Mouse (Mus musculus): ENCODE measurements around the gene Klhdc3.

The Klhdc3 gene

DNA sequence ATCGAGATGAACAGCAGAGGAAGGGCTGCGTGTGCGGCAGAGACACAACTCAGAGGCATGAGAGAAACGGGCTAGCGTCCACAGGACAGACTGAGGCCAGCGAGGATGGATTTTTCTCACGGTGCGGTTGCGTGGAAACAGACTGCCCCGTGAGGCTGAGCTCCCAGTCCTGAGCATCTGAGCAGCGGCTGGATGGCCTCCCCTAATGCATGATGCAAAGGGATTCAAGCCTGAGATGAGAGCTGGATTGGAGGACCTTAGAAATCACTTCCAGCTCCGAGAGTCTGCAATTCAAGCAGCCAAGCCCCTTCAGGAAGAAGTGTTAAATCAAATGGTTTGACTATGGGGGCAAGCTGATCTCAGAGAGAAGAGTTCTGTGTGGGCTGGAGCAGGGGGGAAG is 20.8 kb upstream of the Klhdc3 start:
- DNase-seq, result no peak

DNA sequence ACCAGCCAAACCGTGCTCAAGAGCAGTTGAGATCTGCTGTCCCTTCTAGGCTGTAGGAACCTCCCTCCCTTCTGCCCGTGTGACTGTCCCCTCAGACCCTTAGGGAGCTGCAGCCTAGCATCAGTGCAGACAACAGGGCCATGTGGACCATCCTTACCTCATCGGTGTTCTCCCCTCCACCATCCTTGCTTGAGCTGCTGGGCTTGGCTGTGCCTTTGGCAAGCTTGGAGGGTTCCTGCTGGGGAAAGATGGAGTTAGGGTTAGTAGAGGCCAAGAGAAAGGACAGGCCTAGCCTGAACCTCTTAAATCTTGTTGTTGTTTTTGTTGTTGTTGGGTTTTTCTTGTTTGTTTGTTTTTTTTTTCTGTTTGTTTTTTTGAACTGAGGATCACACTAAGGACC is 19.2 kb upstream of the Klhdc3 start:
- no peak for DNase-seq

DNA sequence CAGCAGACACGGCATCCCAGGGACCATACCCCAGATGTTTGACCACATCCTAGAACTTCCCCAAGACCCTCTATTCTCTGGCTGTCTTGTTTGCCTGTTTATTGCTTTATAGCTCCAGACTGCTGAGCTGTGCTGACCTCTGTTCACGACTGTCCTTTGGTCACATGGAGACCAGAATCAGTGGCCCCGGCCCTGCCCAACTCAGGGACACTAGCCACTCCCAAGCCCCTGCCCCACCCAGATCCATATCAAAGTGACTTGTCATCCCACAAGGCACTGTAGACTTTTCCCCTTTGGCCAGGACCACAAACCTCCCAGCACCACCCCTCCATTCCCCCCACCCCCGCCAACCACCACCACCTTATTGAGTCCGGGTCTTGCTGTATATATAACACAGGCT is 18.5 kb upstream of the Klhdc3 start:
- no peak for DNase-seq

DNA sequence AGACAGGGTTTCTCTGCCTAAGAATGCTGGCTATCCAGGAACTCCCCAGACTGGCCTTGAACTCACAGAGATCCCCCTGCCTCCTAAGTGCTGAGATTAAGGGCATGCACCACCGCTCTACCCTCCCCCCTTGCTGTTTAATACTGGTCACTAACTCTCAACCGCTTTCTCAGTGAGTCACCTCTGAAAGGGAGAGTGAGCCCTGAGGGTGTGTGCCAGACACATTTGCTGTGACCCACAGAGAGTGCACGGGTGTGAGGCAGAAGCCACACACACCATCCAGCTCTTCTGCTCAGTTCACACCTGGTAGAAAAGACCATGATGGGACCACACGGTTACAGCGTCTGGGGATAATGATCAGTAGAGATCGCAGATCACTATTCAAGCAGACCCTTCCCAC is 17.8 kb upstream of the Klhdc3 start:
- no peak for DNase-seq

DNA sequence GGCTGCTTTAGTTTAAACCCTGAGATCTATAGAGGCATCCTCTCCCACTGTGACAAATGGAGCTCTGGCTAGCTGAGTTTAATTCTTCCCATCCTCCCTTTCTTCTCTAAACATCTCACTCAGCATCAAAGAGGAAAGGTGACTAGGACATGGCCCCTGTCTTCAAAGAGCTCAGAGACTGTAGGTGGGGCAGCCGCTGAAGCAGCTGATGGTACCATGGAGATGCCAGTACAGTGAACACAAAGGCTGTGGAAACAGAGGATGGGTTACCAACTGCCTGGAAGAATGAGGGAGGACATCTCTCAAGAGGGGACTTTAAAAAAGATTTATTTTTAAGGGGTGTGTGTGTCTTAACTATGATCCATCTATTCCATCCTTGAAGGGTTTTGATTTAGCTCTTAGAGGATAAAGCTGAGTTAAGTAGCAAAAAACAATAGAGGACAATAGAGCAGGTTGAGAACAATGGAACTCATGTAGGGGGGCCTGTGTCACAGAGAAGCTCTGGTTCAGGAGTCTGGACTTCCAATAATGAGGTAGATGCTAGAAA is 13.9 kb upstream of the Klhdc3 start:
- DNase-seq, result no peak

DNA sequence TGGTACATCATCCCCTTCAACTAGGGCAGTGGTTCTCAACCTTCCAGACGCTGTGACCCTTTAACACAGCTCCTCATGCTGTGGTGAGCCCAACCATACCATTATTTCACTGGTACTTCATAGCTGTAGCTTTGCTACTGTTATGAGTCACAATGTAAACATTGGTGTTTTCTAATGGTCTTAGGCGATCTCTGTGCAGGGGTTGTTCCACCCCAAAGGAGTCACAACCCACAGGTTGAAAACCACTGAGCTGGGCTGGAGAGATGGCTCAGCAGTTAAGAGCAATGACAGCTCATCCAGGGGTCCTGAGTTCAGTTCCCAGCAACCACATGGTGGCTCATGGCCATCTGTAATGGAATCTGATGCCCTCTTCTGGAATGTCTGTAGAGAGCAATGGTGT is 10.7 kb upstream of the Klhdc3 start:
- no peak for DNase-seq

DNA sequence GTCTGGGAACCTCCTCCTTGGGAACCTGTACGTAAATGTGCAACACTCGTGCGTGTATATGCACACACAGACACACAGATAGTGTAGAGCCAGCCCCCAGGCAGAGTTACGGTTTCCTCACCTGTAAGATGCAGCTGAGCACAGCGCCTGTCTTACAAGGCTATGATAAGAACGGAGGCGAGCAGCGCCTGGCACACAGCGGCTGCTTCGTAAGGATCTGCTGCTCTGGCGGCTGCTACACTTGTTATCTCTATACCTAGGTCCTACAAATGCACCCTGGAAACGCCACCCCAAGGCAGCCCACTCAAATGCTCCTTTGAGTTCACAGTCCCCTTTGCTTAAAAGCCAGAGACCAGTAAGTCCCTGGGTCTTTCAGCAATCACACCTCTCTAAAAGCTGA is 10.0 kb upstream of the Klhdc3 start:
- no peak for DNase-seq

DNA sequence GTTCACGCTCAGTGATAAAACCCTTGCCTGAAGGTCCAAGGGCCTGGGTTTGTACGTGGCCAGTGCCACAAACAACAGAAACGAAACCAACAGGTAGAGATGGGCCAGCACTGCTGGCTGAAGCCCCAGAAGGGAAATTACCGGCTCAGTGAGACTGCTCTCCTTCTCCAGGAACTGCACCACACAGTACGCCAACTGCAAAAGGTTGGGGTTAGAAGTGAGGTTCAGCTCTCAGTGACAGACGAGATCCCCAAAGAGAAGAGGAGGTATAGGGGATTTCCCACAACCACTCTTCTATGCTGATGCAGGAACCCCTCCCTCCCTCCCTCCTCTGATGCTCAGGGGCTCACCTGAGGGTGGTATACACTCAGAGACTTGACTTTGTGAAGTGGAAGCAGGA is 5.2 kb upstream of the Klhdc3 start:
- DNase-seq, result no peak

DNA sequence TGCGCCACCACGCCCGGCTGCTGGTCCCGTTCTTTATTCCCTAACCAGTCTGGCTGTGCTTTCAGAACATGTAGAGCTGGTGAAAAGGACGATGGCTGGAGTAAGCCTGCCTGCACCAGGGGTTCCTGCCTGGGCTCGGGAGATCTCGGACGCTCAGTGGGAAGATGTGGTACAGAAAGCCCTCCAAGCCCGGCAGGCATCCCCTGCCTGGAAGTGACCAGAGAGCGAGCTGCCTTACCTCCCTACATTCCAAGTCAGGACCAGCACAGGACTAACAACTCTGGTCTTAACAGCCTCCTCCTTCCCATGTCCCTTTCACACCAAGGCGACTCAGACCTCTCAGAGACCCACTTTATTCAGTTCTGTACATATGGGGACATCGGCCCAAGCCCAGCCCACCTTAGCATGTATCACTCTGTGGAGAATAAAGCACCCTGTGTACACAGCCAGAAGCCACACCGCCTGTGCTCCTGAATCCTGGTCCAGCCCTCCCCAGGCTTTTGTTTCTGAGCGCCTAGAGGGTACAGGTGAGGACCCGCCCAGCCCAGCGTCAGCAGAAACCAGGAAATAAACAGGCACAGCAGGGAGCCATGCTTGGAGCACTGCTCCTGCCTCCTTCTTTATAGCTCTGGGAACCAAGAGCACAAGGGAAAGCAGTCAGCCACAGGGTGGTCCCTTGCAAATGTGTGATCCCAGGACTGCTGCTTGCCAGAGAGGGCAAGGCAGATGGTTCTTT is 2.1 kb upstream of the Klhdc3 start:
- DNase-seq, result no peak

DNA sequence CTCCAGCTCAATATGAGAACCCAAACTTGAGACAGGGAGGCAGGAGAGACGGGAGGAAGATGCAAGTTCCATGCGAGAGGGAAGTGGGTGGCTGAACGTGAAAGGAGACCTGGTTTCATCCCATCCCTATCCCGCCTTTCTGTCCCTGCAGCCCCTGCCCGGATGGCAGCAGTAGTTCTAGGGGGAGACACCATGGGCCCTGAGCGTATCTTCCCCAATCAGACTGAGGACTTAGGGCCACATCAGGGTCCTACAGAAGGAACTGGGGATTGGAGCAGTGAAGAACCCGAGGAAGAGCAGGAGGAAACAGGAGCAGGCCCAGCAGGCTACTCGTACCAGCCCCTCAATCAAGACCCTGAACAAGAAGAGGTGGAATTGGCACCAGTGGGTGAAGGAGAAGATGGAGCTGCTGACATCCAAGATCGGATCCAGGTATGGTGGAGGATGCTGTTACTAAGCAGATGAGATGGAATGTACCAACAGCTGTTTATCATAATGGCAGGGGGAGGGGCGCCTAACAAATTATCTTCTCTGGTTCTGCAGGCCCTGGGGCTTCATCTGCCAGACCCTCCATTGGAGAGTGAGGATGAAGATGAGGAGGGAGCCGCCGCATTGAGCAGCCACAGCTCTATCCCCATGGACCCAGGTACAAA is 878 bp upstream of the Klhdc3 start:
- no peak for DNase-seq

DNA sequence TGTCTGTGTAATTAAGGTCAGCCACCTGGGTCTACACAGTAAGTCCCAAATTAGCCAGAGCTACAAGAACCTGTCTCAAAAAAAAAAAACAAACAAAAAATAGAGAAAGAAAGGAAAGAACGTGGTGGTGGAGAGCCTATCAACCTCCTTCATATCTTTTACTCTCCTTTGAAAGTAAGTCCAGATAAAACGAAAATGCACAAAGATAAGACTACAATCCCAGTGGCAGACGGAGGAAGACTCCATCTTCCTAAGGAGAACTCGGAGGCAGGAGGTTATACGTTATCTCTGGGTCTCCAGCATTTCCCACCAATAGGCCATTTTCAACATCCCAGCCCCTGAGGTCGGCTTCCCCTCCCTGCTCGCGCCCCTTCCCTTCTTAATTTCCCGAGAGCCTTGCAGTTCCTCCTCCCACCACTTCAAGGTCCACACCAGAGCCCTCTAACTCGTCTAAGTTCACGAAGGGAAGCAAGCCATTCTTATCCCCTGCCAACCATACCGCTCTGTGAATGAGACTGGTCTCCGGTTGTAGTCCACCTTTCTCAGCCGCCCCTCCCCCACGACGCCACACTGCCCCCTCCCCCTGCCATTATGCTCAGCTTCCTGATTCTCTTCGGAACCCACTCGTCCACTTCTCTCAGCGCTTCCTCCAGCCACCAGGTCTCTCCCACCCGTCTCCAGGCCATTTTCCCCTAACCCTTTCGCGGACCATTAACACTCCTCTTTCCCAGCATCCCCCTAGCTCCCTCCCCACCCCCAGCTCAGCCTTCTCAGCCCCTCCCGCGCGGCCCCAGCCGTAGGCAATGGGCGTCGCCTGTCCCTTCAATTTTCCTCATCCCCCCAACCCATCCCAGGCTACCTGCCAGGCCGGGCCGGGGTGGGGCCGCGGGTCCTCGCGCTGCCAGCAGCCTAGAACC is 613 bp downstream of the Klhdc3 start:
- peak; percentile 74 for DNase-seq

DNA sequence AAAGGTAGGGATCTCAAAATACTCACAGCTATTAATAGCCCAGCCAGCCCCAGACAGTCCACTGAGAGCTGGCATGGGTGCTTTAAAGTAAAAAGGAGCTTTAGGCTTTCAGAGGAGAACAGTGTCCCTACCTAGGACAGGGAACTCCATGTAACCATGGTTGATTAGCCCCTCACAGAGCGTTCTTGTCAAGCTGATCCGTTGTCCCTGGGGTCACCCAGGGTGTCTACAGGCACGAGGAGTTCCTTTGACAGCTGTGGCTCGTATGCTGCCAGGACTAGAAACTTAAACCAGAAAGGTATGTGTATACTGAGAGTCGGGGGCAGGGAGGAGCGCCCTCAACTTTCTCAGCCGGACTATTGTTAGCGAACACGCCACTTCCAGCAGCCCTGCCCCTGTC is 1.8 kb downstream of the Klhdc3 start:
- DNase-seq, result no peak

DNA sequence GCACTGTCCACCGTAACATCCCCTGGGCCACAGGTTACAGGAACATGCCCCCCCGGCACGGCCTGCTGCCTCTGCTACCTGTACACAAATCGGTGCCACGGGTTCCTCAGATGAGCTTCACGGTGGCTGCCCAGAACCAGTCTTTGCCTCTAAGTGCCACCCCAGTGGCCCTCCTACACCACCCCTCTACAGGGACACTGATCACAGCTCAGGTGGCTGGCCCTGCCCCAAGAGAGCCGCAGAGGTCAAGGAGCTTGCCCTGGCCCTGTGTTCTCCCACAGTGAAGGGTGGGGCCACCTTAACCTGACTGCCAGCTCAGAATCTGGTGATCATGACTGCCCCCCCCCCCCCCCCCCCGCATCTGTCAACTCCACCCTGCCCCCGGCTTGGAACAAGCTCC is 2.3 kb downstream of the Klhdc3 start, which contains the start of gene Mea1:
TSS of gene Mea1 (plus strand) at position 378 of the 400 bp plus-strand sequence.
- no peak for DNase-seq

DNA sequence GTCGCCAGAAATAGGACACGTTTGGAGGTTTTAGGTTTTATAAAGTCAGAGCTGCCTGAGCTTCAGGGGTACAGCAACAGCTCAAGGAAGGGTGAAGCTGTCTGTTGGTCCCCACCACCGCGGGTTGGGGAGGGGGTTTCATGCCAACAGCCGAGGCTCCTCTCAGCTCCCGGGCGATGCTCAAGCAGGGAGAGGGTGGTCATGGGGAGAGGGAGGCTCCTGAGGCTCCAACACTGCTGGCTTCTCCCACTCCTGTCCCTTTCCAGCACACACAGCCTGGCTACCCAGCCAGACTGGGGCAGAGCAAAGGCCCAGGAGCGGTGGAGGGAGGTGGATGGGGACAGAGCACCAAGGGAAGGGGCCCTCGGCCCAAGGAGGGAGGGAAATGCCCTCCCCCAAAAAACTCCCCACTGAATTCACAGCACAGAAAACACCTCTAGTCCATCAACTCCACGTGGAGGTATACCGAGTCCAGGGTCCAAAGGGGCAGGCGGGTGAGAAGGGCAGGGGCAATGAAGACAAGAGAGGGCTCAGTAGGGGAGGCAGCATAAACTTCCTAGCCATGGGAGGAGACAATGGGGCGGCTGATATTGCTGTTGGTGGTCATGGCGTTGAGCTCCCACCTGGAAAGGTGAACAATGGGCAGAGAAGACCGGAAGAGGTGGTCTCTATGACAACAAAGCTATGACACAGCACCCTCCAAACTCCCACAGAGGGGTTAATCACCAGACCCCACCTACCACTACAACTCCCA is 6.0 kb downstream of the Klhdc3 start:
- DNase-seq, result no peak

DNA sequence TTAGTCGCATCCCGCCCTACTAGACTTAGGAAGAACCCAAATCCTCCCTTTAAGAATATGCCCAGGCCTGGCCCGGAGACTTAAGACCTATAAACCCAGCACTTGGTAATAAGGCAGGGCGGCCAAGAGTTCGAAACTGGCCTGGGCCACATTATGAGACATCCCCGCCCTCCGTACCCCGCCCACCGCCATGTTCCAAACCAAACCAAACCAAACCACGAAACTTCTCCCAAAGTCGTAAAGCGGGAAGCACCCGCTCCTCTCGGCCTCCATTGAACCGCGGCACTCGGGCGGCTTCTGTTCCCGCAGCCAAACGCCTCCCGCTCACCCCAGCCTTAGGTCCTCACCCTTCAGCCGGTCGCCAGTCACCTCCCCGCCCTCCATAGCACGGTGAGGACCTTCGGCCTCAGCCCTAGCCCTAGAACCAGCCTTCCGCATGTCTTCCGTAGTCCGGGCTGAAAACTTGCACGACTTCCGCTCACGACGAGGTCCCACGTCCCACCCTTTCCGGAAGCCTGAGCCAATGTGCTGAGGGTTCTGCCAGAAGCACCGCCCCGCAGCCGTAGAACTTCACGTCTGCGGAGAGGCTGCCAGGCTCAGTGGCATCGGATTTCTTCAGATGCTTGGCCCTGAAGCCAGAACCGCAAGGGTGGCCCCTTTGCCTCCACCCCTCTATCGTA is 6.7 kb downstream of the Klhdc3 start, which contains the start of gene Rrp36:
TSS of gene Rrp36 (minus strand) at position 503 of the 680 bp plus-strand sequence.
- peak; percentile 85 for DNase-seq

DNA sequence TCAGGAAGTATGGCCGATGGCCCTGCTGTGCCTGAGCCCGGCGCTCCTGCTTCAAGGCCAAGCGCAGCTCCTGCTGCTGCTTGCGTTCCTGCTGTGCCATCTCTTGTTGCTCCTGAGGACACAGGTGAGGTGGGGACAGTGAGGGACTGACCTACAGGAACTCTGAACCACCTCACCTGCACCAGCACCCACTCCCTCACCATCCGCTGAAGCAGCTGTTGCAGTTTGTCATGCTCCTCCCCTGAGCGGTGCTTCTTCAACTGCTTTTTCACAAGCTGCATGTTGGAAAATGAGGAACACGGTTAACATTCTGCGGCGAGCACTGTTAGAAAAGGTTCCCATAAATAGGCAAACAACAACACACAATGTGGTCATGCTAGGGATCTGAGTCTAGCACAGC is 10.8 kb downstream of the Klhdc3 start:
- no peak for DNase-seq

DNA sequence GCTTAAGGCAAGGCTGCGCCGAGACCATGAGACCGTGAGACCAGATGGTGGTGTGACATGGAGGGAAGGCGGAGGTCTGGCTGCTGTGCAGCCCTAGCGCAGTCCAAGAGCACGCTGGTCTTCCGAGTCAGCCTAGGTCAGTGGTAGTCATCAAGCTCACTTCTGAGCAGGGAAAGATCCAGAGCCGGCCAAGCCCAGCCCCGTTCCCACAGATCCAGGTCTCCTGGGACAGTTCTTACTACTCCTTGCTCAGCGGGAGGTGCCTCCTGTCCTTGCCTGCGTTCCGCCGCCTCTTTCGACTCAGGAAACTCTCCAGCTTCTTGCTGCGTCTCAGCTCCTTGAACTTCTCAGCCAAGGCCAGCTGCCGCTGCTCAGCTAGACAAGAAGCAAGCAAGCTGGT is 13.0 kb downstream of the Klhdc3 start:
- no peak for DNase-seq

DNA sequence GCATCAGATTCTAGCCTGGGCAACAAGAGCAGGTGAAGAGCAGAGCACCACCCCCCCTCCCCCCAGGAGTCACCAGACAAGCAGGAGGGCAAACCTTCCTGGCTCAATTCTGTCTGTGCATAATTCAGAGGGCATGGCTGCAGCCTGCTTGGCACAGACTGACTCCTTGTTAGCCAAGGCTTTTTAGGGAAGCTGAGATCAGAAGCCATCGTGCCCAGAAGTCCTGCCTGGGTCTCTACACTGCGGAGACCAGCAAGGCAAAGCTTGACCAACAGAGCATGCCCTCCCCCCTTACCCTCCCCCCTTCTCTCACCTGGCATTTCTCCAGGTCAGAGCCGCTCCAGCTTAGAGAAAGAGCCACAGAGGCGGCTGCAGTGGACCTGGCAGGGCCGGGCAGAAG is 18.0 kb downstream of the Klhdc3 start:
- no peak for DNase-seq

DNA sequence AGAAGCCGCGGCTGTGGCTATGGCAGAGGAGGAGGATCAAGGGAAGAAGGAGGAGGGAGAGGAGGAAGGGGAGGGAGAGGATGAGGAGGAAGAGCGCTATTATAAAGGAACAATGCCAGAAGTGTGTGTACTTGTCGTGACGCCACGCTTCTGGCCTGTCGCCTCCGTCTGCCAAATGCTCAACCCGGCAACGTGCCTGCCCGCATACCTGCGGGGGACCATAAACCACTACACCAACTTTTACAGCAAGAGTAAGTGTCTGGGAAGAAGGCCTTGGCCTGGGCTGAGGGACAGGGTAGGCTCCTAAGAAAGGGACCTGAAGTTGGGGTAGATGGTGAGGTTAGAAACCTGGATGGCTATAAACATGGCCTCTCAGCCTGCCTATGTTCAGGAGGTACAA is 18.7 kb downstream of the Klhdc3 start:
- DNase-seq, result no peak

DNA sequence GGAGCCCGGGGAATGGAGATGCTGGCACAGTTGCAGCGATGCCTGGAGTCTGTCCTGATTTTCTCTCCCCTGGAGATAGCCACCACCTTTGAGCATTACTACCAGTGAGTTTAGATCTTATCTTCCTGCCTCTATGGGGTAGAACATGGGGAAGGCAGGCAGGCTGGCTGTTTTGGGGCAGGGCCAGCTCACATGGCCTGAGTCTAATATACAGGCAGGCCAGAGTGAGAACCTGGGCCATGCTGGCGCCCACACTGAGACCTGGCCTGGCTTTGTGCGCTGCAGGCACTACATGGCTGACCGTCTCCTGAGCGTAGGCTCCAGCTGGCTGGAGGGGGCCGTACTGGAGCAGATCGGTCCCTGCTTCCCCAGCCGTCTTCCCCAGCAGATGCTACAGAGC is 19.4 kb downstream of the Klhdc3 start:
- DNase-seq, result no peak

DNA sequence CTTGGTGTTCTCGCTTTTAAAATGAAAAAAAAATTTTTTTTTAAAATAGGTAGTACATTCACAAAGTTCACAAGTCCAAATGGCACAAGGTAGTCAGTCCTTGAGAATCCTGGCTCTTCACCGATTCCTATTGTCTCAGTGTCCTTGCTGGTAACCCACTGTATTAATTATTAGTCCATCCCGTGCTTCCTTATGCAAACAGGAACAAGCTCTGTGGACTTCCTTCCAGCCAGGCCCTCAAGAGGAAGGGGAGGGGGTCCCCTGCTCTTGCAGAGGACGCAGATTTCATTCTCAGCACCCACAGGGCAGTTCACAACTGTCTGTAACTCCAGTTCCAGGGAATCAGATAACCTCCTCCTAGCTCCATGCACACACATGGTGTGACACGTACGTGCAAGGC is 24.7 kb downstream of the Klhdc3 start:
- DNase-seq, result no peak
